Mouse (Mus musculus) limb, embryonic 15.5 days (tissue): Measurements from ENCODE around the gene Teddm1a. TPM values are rescaled to one million over a fixed set of nuclear protein-coding genes. Genes with fewer than 3 reads are reported as not detected.

ENCODE experiments used
- ATAC-seq: fragments of 200-750 bp; cut with Nextera tagmentation; 2 replicates; pipeline ENCODE4 v1.8.0; 2017; ENCODE audit warnings: low read depth, moderate TSS enrichment; ENCODE audit not compliant: insufficient number of reproducible peaks, low FRiP score, low TSS enrichment
- H3K27ac ChIP-seq: fragments of 300-500 bp; sonication (generic); 2 replicates; pipeline ENCODE4 v1.5.1; 2015; ENCODE audit warnings: moderate library complexity, mild to moderate bottlenecking, inconsistent platforms
- H3K27me3 ChIP-seq: fragments of 300-500 bp; sonication (generic); 2 replicates; pipeline ENCODE4 v1.6.1; 2015; ENCODE audit warnings: inconsistent platforms
- H3K36me3 ChIP-seq: fragments of 300-500 bp; sonication (generic); 2 replicates; pipeline ENCODE4 v1.6.1; 2015; ENCODE audit warnings: inconsistent platforms
- H3K4me1 ChIP-seq: fragments of 300-500 bp; sonication (generic); 2 replicates; pipeline ENCODE4 v1.6.1; 2015; ENCODE audit warnings: inconsistent platforms
- H3K4me2 ChIP-seq: fragments of 300-500 bp; sonication (generic); 2 replicates; pipeline ENCODE4 v1.6.1; 2015; ENCODE audit warnings: mild to moderate bottlenecking, inconsistent platforms
- H3K4me3 ChIP-seq: fragments of 300-500 bp; sonication (generic); 2 replicates; pipeline ENCODE4 v1.5.1; 2015; ENCODE audit warnings: mild to moderate bottlenecking, inconsistent platforms
- H3K9ac ChIP-seq: fragments of 300-500 bp; sonication (generic); 2 replicates; pipeline ENCODE4 v1.6.1; 2015; ENCODE audit warnings: inconsistent platforms
- H3K9me3 ChIP-seq: fragments of 300-500 bp; sonication (generic); 2 replicates; pipeline ENCODE4 v1.6.1; 2016; ENCODE audit warnings: inconsistent platforms
- WGBS: fragments of 180-500 bp; shearing (Covaris S2); methylation state at CpG from one replicate; pipeline ENCODE4 v1.1.7; 2015; 5-methylcytosine and 5-hydroxymethylcytosine counted together
- microRNA-seq: library from miRNA; unstranded; fragments of <30 nt; microRNA quantifications from one replicate; pipeline ENCODE4, GENCODE M21; 2016
- polyA plus RNA-seq: library from polyadenylated mRNA; unstranded; fragments of >200 nt; fragmentation: Nextera tagmentation; extraction: Ambion mirVana; gene quantifications from 2 replicates; pipeline ENCODE4 v1.2.1, GENCODE M21; 2015

Gene Teddm1a
- polyA plus RNA-seq, 1 experiment from 2014 or later = not detected

- no peak overlapping the region for H3K4me3 ChIP-seq
- no peaks in the 10 kb centered on the region for H3K36me3 ChIP-seq
- WGBS = 47% methylated on average over 1 of the region's 1 CpGs
- H3K4me1 ChIP-seq = no peaks in the 10 kb centered on the region
- H3K9me3 ChIP-seq = no peaks in the 10 kb centered on the region
- H3K4me2 ChIP-seq = no peak overlapping the region
- H3K9ac ChIP-seq = no peak overlapping the region
- H3K27me3 ChIP-seq = no peaks in the 10 kb centered on the region
- H3K27ac ChIP-seq = no peak overlapping the region
- ATAC-seq = no peak
Measured at GRCm38 (mm10) chr1:153933772-153934171, 42.2 kb downstream of the Teddm1a start.

GRCm38 (mm10) chr1:153935844-153936380 lies 44.4 kb downstream of the Teddm1a start:
- Histone ChIP-seq H3K27me3 (no peaks in the 10 kb centered on the region), H3K36me3 (no peaks in the 10 kb centered on the region), H3K9me3 (no peaks in the 10 kb centered on the region), H3K4me1 (no peaks in the 10 kb centered on the region), H3K27ac (no peak overlapping the region), H3K4me2 (no peak overlapping the region), H3K4me3 (no peak overlapping the region), H3K9ac (no peak overlapping the region)
- WGBS = 81% methylated on average over 12 of the region's 12 CpGs
- no peak for ATAC-seq

- 92% methylated on average over 2 of the region's 2 CpGs for WGBS
- no peak overlapping the region for H3K9ac ChIP-seq
Measured at GRCm38 (mm10) chr1:153937025-153937424, 45.5 kb downstream of the Teddm1a start.

GRCm38 (mm10) chr1:153940986-153941385 lies 49.4 kb downstream of the Teddm1a start:
- no peak for ATAC-seq

More at GRCm38 (mm10) chr1:153937025-153937424, 45.5 kb downstream of the Teddm1a start:
- Histone ChIP-seq H3K27me3 (no peaks in the 10 kb centered on the region), H3K4me2 (no peak overlapping the region), H3K9me3 (no peaks in the 10 kb centered on the region), H3K36me3 (no peaks in the 10 kb centered on the region), H3K27ac (no peak overlapping the region), H3K4me1 (no peaks in the 10 kb centered on the region), H3K4me3 (no peak overlapping the region)
- ATAC-seq = no peak

More at GRCm38 (mm10) chr1:153940986-153941385, 49.4 kb downstream of the Teddm1a start:
- WGBS = 76% methylated on average over 2 of the region's 2 CpGs
- no peak overlapping the region for H3K9ac ChIP-seq
- H3K27me3 ChIP-seq = no peaks in the 10 kb centered on the region
- no peak overlapping the region for H3K4me2 ChIP-seq
- no peaks in the 10 kb centered on the region for H3K36me3 ChIP-seq
- H3K9me3 ChIP-seq = no peaks in the 10 kb centered on the region
- no peak overlapping the region for H3K4me3 ChIP-seq
- H3K4me1 ChIP-seq = no peaks in the 10 kb centered on the region
- no peak overlapping the region for H3K27ac ChIP-seq

Small RNA genes within 50 kb of the gene (microRNA-seq; reads per million reads assigned to microRNA genes)
- gene Mir8114 = 9.4 reads per million, percentile 25 among the genes with 10 or more reads in this experiment

Other genes with a start within 250 kb of the Teddm1a start
- 0.61 and 0.91 TPM in 2 replicates for gene Rgs8, start 238.7 kb upstream of the Teddm1a start, polyA plus RNA-seq
- gene Rgs16, start 151.4 kb upstream of the Teddm1a start, polyA plus RNA-seq = 12.7 and 17.9 TPM in 2 replicates
- gene Rnasel, start 142.3 kb upstream of the Teddm1a start, polyA plus RNA-seq = 10.2 and 10.6 TPM in 2 replicates
- gene Rgsl1, start 47.6 kb upstream of the Teddm1a start, polyA plus RNA-seq = 0.13 and 0.19 TPM in 2 replicates
- 0.08 and 0.16 TPM in 2 replicates for gene Teddm1b, start 17.4 kb upstream of the Teddm1a start, polyA plus RNA-seq
- gene Glul, start 8.2 kb downstream of the Teddm1a start, polyA plus RNA-seq = 88.4 and 93.1 TPM in 2 replicates
- gene Teddm2, start 8.5 kb downstream of the Teddm1a start, polyA plus RNA-seq = 0.35 and 0.78 TPM in 2 replicates